Comparison of ENCODE assay signal across 20 mouse cellular contexts in the genomic region with DNA sequence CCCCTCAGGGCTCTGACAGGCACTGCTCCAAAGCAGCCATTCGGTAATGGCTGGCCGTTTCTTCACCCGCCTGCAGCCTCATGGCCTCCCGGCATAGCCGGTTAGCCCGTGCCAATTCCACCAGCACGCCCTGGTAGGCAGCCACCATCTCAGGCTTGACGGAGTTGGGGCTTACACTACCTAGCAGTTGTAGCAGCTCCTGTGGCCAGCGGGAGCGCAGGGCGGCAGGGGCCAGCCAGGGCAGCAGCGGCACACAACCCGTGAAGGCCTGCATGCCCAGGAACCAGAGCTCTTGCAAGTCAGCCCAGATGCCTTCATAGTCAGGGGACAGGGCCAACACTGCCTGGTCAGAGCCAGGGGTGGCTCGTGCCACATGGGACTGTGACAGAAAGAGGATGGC. TPM values are rescaled to one million over a fixed set of nuclear protein-coding genes. Genes with fewer than 3 reads are reported as not detected.
DNase-seq lines count a peak whose midpoint lies in the region; ATAC-seq lines count a peak whose summit lies in the region.
"Had no signal": no experiment of that assay in that cellular context is flagged by ENCODE, and none has a peak within 500 bp of the region (broad histone marks: within the 10 kb centered on the region; RNA-seq: fewer than 3 reads in every experiment).

No protein-coding gene starts in this region.

- no peak for ATAC-seq in embryonic facial prominence, embryonic 13.5 days (ENCODE audit: insufficient number of reproducible peaks, insufficient read depth, low FRiP score, low TSS enrichment, low read depth)
- ATAC-seq in frontal cortex, adult (ENCODE audit: low TSS enrichment): no peak
- ATAC-seq: hindbrain, postnatal 0 days had no signal

- intact Hi-C loops in left cerebral cortex, postnatal 4 days (cut with DNase I): loop anchor here (5.0 kb wide), 2 partner anchors 97 to 193 kb away; no protein-coding TSS in a partner anchor

- H3K4me1 ChIP-seq in embryonic facial prominence, embryonic 13.5 days: peaks cover 24% of the 10 kb centered on the region
- H3K4me1 ChIP-seq in embryonic facial prominence, embryonic 10.5 days: peaks cover 31% of the 10 kb centered on the region

- 90% methylated on average over 14 of the region's 14 CpGs for WGBS in embryonic facial prominence, embryonic 13.5 days
- 90% methylated on average over 14 of the region's 14 CpGs for WGBS in embryonic facial prominence, embryonic 10.5 days

- H3K27ac ChIP-seq in embryonic facial prominence, embryonic 13.5 days: no peak overlapping the region
- H3K27ac ChIP-seq in embryonic facial prominence, embryonic 10.5 days (replicated peaks): no peak overlapping the region
- H3K27ac ChIP-seq: forebrain, embryonic 10.5 days; heart, embryonic 13.5 days; hindbrain, postnatal 0 days; left cerebral cortex, adult 2 months; limb, embryonic 12.5 days; liver, embryonic 14.5 days had no signal

- H3K36me3 ChIP-seq in embryonic facial prominence, embryonic 13.5 days: peaks cover 59% of the 10 kb centered on the region
- H3K36me3 ChIP-seq in embryonic facial prominence, embryonic 10.5 days (replicated peaks): peaks cover 64% of the 10 kb centered on the region

- no peaks in the 10 kb centered on the region for H3K9me3 ChIP-seq in embryonic facial prominence, embryonic 13.5 days
- no peaks in the 10 kb centered on the region for H3K9me3 ChIP-seq in embryonic facial prominence, embryonic 10.5 days
- H3K9me3 ChIP-seq: forebrain, embryonic 10.5 days; heart, embryonic 13.5 days; limb, embryonic 12.5 days had no signal

- DNase-seq in embryonic facial prominence, embryonic 10.5 days (ENCODE audit: low spot score): no peak
- peak; percentile 61 for DNase-seq in left cerebral cortex, postnatal 4 days
- no peak for DNase-seq in left cerebral cortex, adult 11 months (ENCODE audit: low spot score)
- peak; percentile 37 for DNase-seq in brain, adult 2 months (ENCODE audit: low read depth, low spot score)
- DNase-seq in cerebellum, postnatal 14 days: peak; percentile 66 to 67

- H3K9ac ChIP-seq in embryonic facial prominence, embryonic 13.5 days: 0 out of 2 replicates have a peak overlapping the region, but pooled peaks have one; percentile 4
- H3K9ac ChIP-seq: heart, embryonic 13.5 days; limb, embryonic 12.5 days; liver, embryonic 14.5 days had no signal

- H3K27me3 ChIP-seq in embryonic facial prominence, embryonic 13.5 days: no peaks in the 10 kb centered on the region
- peaks cover 35% of the 10 kb centered on the region for H3K27me3 ChIP-seq in embryonic facial prominence, embryonic 10.5 days (replicated peaks; ENCODE audit: low read depth, poor library complexity, severe bottlenecking)

- no peak overlapping the region for H3K4me2 ChIP-seq in embryonic facial prominence, embryonic 13.5 days
- H3K4me2 ChIP-seq: heart, embryonic 13.5 days; limb, embryonic 12.5 days had no signal

- no peak overlapping the region for H3K4me3 ChIP-seq in embryonic facial prominence, embryonic 13.5 days
- no peak overlapping the region for H3K4me3 ChIP-seq in embryonic facial prominence, embryonic 10.5 days
- H3K4me3 ChIP-seq: forebrain, embryonic 10.5 days; heart, embryonic 13.5 days; left cerebral cortex, adult 2 months; limb, embryonic 12.5 days had no signal

RNA-seq across cellular contexts. Expression of gene Ncdn, which starts 8.4 kb away (rescaled TPM):
- polyA plus RNA-seq in embryonic facial prominence, embryonic 13.5 days (2015; fragmentation: Nextera tagmentation; extraction: Ambion mirVana): 29.5 and 30.7 TPM in 2 replicates
- 37.5 and 40.9 TPM in 2 replicates for polyA plus RNA-seq in embryonic facial prominence, embryonic 10.5 days (2016; fragmentation: Nextera tagmentation; extraction: Ambion mirVana)
- total RNA-seq in left cerebral cortex, postnatal 4 days (2021): 100 to 1,000 TPM; 291 to 313 TPM

RNA-seq across cellular contexts. Expression of gene AU040320, which starts 8.5 kb away (rescaled TPM):
- polyA plus RNA-seq in embryonic facial prominence, embryonic 13.5 days (2015; fragmentation: Nextera tagmentation; extraction: Ambion mirVana): 15.9 and 17.4 TPM in 2 replicates
- 19.3 and 21.4 TPM in 2 replicates for polyA plus RNA-seq in embryonic facial prominence, embryonic 10.5 days (2016; fragmentation: Nextera tagmentation; extraction: Ambion mirVana)
- 10 to 100 TPM; 49.2 to 49.4 TPM for total RNA-seq in left cerebral cortex, postnatal 4 days (2021)

RNA-seq across cellular contexts. Expression of gene Tfap2e, which starts 8.8 kb away (rescaled TPM):
- polyA plus RNA-seq in embryonic facial prominence, embryonic 13.5 days (2015; fragmentation: Nextera tagmentation; extraction: Ambion mirVana): 0.17 TPM in 1 of 2 replicates, not detected in the other
- 0.16 TPM in 1 of 2 replicates, not detected in the other for polyA plus RNA-seq in embryonic facial prominence, embryonic 10.5 days (2016; fragmentation: Nextera tagmentation; extraction: Ambion mirVana)
- not detected for total RNA-seq in left cerebral cortex, postnatal 4 days (2021)
- total RNA-seq: adrenal gland, postnatal 36 days; heart, postnatal 4 days; hindbrain, postnatal 0 days; left cerebral cortex, adult 2 months; megakaryocyte-erythroid progenitor cell, adult 5-6 weeks; MEL had no signal
- polyA plus RNA-seq: C2C12; heart, embryonic 13.5 days; kidney, embryonic 14.5 days; large intestine, adult 2 months; limb, embryonic 12.5 days; liver, embryonic 14.5 days had no signal

Comparison
In these comparisons a context has a peak if more than half of its experiments do, and no peak if none do; other contexts are left out.
1. DNase-seq: peak in left cerebral cortex, postnatal 4 days (single experiment), brain, adult 2 months (single experiment) and cerebellum, postnatal 14 days (2 of 2); none in embryonic facial prominence, embryonic 10.5 days (single experiment) and left cerebral cortex, adult 11 months (single experiment).